Mouse (Mus musculus) brown adipose tissue, adult 24 weeks (tissue): ENCODE measurements around the gene Btbd16. TPM values are rescaled to one million over a fixed set of nuclear protein-coding genes. Genes with fewer than 3 reads are reported as not detected.

Experiments
- H3K27ac ChIP-seq: fragments of 200-500 bp; replicated peaks from 2 replicates; pipeline ENCODE4 v1.5.1; 2012; ENCODE audit warnings: low read depth, mild to moderate bottlenecking, low read length
- H3K4me1 ChIP-seq: fragments of 200-500 bp; 2 replicates; pipeline ENCODE4 v1.6.1; 2012; ENCODE audit warnings: low read length, mixed read lengths; ENCODE audit not compliant: control insufficient read depth, insufficient read depth, insufficient read length
- H3K4me3 ChIP-seq: fragments of 200-500 bp; 2 replicates; pipeline ENCODE4 v1.5.1; 2012; ENCODE audit warnings: low read depth, mild to moderate bottlenecking, low read length, moderate library complexity; ENCODE audit not compliant: insufficient read depth
- polyA plus RNA-seq: library from polyadenylated mRNA; stranded (reverse); fragments of >200 nt; gene quantifications from 2 replicates; pipeline ENCODE4 v1.2.4, GENCODE M21; 2012; ENCODE audit not compliant: missing spikeins, insufficient read depth, insufficient read length

The Btbd16 gene
- polyA plus RNA-seq, 1 experiment, result not detected

- peak overlapping the region; percentile 31 for H3K27ac ChIP-seq
- H3K4me1 ChIP-seq, result peaks cover 6% of the 10 kb centered on the region; the same call in 1 of the 2 replicates
- no peak overlapping the region for H3K4me3 ChIP-seq
These were observed 17.5 kb upstream of the Btbd16 start for GRCm38 (mm10) chr7:130756343-130756835.

DNA sequence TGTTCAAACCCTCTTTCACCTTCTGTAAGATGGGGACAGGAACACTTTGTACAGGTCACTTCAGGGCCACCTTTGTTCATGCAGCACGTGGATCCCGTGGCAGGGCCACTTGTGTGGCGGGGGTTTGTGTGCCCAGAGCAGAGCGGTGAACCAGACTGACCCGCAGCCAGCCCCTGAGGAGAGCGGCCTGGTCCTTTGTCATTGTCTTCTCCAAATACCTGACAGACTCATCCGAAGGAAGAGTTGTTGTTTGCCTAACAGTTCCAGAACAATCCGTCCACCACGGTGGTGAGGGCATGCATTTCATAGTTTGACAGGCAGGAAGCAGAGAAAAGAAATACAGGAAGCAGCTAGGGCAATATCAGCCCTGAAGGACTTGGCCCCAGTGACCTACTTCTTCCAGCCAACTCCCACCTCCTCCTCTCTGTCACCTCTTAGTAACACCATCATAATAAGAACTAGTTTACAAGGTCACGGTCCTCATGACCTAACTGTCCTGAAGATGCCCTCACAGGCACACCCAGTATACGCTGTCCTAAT is 16.5 kb upstream of the Btbd16 start:
- Histone ChIP-seq H3K4me1 (peaks cover 6% of the 10 kb centered on the region; the same call in 1 of the 2 replicates), H3K4me3 (no peak overlapping the region), H3K27ac (no peak overlapping the region)

DNA sequence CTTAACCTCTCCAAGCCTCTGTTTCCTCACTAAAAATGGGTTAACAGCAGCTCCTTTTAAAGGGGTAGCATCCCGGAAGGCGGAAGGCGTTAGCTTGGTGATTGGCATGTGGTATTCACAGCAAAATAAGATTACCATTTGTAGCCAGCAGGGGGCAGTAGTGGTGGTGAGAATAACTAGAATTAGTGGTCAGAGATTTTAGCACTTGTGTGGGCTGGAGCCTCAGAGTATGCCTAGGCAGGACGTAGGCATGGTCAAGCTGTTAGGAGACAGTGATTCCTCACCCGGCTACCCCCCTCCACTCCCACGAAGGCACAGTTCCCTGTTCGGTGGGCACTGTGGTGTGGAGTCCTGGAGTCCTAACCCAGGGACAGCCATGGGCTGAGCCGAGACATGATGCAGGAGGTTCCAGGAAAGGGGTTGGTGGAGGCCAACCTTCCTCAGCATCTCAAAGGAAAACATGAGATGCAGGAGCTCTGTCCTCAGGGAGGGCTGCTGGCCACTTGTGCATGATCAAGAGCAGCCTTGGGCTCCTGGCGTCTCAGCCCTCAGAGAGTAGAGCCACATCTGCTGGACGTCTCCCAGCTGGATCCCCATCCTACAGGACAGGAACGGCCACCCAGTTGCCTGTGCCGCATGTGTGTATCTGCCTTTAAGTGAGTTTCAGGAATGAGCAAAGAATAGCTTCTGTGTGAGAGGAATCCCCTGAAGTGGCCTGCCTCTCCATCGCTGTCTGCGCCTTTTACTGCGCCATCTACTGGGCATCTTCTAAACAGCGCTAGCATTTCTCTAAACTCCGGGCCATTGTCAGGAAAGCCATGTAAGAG is 11.6 kb upstream of the Btbd16 start:
- no peaks in the 10 kb centered on the region for H3K4me1 ChIP-seq
- H3K27ac ChIP-seq, result no peak overlapping the region
- H3K4me3 ChIP-seq, result no peak overlapping the region

DNA sequence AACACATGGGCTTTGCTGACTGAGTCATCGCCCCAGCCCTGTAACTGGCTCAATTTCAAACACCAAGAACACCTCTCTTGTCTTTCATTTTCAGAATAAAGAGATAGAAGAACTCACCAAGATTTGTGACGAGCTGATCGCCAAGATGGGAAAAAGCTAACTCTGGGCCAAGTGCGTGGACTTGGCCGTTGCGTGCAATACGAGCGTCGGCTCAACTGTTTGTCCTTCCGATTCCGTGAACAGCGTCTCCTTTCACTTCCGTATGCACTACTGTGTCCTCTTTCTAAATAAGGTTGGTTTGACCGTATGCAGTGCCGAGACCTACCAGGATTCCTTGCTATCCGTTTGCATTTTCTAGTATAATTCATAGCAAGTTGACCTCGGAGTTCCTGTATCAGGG is 9.7 kb upstream of the Btbd16 start:
- Histone ChIP-seq H3K4me1 (no peaks in the 10 kb centered on the region), H3K27ac (no peak overlapping the region), H3K4me3 (no peak overlapping the region)

GRCm38 (mm10) chr7:130766411-130767170 is 7.3 kb upstream of the Btbd16 start:
- H3K27ac ChIP-seq, result no peak overlapping the region
- H3K4me1 ChIP-seq, result no peaks in the 10 kb centered on the region
- H3K4me3 ChIP-seq, result no peak overlapping the region

GRCm38 (mm10) chr7:130768151-130768550 is 5.7 kb upstream of the Btbd16 start:
- no peak overlapping the region for H3K4me3 ChIP-seq
- H3K27ac ChIP-seq, result no peak overlapping the region
- H3K4me1 ChIP-seq, result no peaks in the 10 kb centered on the region

DNA sequence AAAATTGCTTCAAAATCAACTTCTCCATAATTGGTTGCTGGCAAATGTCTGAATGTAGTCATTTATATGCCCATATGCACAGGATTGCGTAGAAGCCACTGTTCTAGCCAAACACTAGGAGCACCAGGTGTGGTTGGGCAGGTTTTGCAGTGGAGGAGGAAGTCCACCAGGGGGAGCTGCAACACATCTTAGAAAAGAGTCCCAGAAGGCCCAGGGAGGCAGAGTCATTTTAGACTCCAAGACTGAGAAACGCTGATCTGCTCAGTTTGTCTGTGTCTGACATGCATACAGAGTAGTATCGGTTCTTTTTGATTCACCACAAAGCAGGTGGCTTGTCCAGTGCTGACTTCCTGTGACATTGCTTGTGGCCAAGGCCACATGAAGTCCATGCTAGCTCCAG is 3.2 kb upstream of the Btbd16 start:
- Histone ChIP-seq H3K4me1 (no peaks in the 10 kb centered on the region), H3K4me3 (no peak overlapping the region), H3K27ac (no peak overlapping the region)

- no peaks in the 10 kb centered on the region for H3K4me1 ChIP-seq
- no peak overlapping the region for H3K4me3 ChIP-seq
- H3K27ac ChIP-seq, result no peak overlapping the region
These were observed 568 bp upstream of the Btbd16 start for GRCm38 (mm10) chr7:130773171-130773830.

DNA sequence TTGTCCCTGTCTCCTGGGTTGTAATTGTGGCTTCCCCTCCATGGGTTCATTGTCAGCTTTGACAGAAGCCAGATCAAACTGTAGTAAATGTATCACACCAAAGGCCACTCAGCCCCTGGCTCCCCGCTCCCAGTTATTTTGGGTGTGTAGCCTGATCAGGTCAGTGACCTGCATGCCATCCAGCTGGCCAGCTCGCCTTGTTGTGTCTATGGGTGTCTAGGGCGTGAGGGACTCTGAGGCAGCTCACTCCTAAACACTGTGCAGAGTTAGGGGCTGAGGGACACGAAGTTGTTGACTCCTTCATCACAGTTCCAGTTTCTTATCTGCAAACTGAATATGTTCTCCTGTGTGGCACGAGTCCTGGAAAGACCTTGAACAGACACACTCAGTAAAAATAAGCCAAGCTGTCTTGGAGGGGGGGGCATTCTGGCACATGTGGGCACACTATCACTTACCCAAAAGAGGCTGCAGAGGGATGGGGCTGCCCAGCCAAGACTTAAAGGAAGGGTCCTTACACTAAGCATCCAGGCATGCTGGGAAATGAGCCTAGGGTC is 7.1 kb downstream of the Btbd16 start:
- Histone ChIP-seq H3K27ac (no peak overlapping the region), H3K4me3 (no peak overlapping the region), H3K4me1 (no peaks in the 10 kb centered on the region)

- H3K4me1 ChIP-seq, result no peaks in the 10 kb centered on the region
- H3K27ac ChIP-seq, result no peak overlapping the region
- H3K4me3 ChIP-seq, result no peak overlapping the region
These were observed 8.7 kb downstream of the Btbd16 start for GRCm38 (mm10) chr7:130782501-130783050.

- Histone ChIP-seq H3K4me3 (no peak overlapping the region), H3K27ac (no peak overlapping the region), H3K4me1 (no peaks in the 10 kb centered on the region)
These were observed 12.2 kb downstream of the Btbd16 start for GRCm38 (mm10) chr7:130785923-130786575.

- Histone ChIP-seq H3K4me3 (no peak overlapping the region), H3K27ac (no peak overlapping the region)
These were observed 12.8 kb downstream of the Btbd16 start for GRCm38 (mm10) chr7:130786708-130787107.

GRCm38 (mm10) chr7:130787537-130787936 is 13.7 kb downstream of the Btbd16 start:
- Histone ChIP-seq H3K4me1 (no peaks in the 10 kb centered on the region), H3K27ac (no peak overlapping the region), H3K4me3 (no peak overlapping the region)

More at GRCm38 (mm10) chr7:130786708-130787107, 12.8 kb downstream of the Btbd16 start:
- no peaks in the 10 kb centered on the region for H3K4me1 ChIP-seq

- H3K27ac ChIP-seq, result no peak overlapping the region
- H3K4me3 ChIP-seq, result no peak overlapping the region
- no peaks in the 10 kb centered on the region for H3K4me1 ChIP-seq
These were observed 15.1 kb downstream of the Btbd16 start for GRCm38 (mm10) chr7:130788950-130789349.
